Mouse (Mus musculus) small intestine, adult 2 months (tissue): ENCODE results near the gene Egln2. TPM values are rescaled to one million over a fixed set of nuclear protein-coding genes. Genes with fewer than 3 reads are reported as not detected.

ENCODE experiments used
- H3K27ac ChIP-seq: fragments of 200-500 bp; 2 replicates; pipeline ENCODE4 v1.5.1; 2012; ENCODE audit warnings: low read depth, low read length, control low read depth, inconsistent platforms; ENCODE audit not compliant: insufficient read depth
- H3K27me3 ChIP-seq: fragments of 200-500 bp; 2 replicates; pipeline ENCODE4 v1.6.1; 2012; ENCODE audit warnings: mild to moderate bottlenecking, moderate library complexity, low read length, inconsistent platforms; ENCODE audit not compliant: control insufficient read depth, insufficient read depth
- H3K36me3 ChIP-seq: fragments of 200-500 bp; 2 replicates; pipeline ENCODE4 v1.6.1; 2012; ENCODE audit warnings: mild to moderate bottlenecking, low read length, control low read depth, inconsistent platforms; ENCODE audit not compliant: control insufficient read depth, insufficient read depth
- H3K4me1 ChIP-seq: fragments of 200-500 bp; 2 replicates; pipeline ENCODE4 v1.6.1; 2012; ENCODE audit warnings: low read length, inconsistent platforms, mixed read lengths; ENCODE audit not compliant: control insufficient read depth, insufficient read depth, insufficient read length
- H3K4me3 ChIP-seq: fragments of 200-500 bp; 2 replicates; pipeline ENCODE4 v1.5.1; 2012; ENCODE audit warnings: low read depth, mild to moderate bottlenecking, control low read depth, inconsistent platforms, low read length, moderate library complexity
- CTCF ChIP-seq: fragments of 200-500 bp; IDR thresholded peaks from 2 replicates; pipeline ENCODE4 v1.5.1; 2012; ENCODE audit warnings: low read depth, mild to moderate bottlenecking, control low read depth, inconsistent platforms, low read length, moderate library complexity, mixed read lengths; ENCODE audit not compliant: insufficient replicate concordance, insufficient read length; ENCODE audit errors: extremely low read depth
- POLR2A ChIP-seq: fragments of 200-500 bp; IDR thresholded peaks from 2 replicates; pipeline ENCODE4 v1.6.1; 2012; ENCODE audit warnings: low read depth, mild to moderate bottlenecking, control low read depth, inconsistent platforms, low read length, moderate library complexity
- WGBS: fragments of 180-500 bp; shearing (Covaris S2); methylation state at CpG from one replicate; pipeline ENCODE4 v1.1.7; 2018; 5-methylcytosine and 5-hydroxymethylcytosine counted together
- polyA plus RNA-seq: library from polyadenylated mRNA; depleted of rRNA; stranded (reverse); fragments of >200 nt; gene quantifications from 2 replicates; pipeline ENCODE4 v1.2.3, GENCODE M21; 2012

The Egln2 gene
- polyA plus RNA-seq, 1 experiment, result 129 TPM

DNA sequence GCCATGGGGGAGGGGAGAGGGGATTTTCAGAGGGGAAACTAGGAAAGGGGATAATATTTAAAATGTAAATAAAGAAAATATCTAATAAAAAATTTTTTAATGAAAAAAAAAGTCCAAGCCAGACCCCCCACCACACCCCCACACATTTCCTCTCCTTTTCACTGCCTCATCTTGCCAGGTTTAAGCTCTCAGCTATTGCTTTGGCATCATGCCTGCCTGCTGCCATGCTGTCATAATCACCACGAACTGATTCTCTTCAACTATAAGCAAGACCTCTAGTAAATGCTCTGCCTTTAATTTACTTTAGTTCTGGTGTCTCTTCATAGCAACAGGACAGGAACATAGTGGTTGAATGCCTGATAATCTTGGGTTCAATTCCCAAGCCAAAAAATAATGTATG lies 15.9 kb upstream of the Egln2 start:
- WGBS, result 57% methylated on average over 1 of the region's 1 CpGs
- H3K4me1 ChIP-seq, result peaks cover 20% of the 10 kb centered on the region; the same call in 1 of the 2 replicates
- H3K36me3 ChIP-seq, result peaks cover 24% of the 10 kb centered on the region
- no peaks in the 10 kb centered on the region for H3K27me3 ChIP-seq
- H3K27ac ChIP-seq, result no peak overlapping the region
- no peak for TF ChIP-seq POLR2A
- TF ChIP-seq CTCF, result no peak
- H3K4me3 ChIP-seq, result no peak overlapping the region

DNA sequence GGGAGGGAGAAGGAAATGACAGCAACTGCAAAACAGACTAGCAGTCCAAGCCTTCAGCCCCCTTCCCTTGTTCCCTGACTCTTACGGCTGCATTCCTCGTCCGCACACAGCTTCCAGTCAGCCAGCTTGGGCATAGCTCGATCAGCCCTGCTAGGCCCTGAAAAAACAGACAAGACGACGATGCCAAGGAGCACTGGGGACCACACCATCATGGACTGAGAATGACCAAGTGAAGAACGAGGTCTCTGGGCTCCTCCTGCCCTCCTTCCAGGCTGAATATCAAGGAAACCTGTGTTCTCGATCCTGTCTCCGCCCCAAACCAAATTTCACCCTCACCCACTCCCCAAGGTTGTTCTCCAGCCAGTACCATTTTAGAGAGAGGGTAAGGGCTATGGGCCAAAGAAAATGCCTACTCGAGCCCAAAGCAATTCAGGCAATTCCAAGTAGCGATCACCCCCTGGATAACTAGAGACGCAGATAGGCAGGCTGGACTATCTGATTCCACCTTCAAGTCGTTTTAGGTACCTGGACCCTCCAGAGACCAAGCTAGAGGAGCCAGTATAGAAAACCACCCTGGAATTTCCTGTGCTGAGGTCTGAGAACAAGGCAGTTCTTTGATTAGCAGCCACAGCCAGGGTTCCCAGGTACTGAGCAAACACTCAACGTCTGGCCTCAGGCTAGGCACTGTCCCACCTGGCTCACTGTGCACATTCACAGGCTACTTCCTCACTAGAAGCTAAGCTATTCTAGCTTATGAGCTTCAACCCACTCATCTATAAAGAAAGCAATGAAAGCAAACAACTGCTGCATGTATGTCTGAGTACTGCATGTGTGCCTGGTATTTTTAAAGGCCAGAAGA lies 14.5 kb upstream of the Egln2 start, which contains the start of the genes Gm21983 and Mia:
Gene Gm21983, minus strand, starts transcription at position 250 of the 859 bp plus-strand sequence.
Gene Mia, minus strand, starts transcription at position 321 of the 859 bp plus-strand sequence.
- H3K4me1 ChIP-seq, result peaks cover 20% of the 10 kb centered on the region; the same call in 1 of the 2 replicates
- TF ChIP-seq CTCF, result no peak
- TF ChIP-seq POLR2A, result no peak
- no peak within 1 kb of the TSS for H3K4me3 ChIP-seq
- peak within 1 kb of the TSS; percentile 30; the same call in 1 of the 2 replicates for H3K27ac ChIP-seq
- 39% methylated on average over 14 of the region's 14 CpGs for WGBS
- H3K27me3 ChIP-seq, result no peaks in the 10 kb centered on the region
- H3K36me3 ChIP-seq, result peaks cover 10% of the 10 kb centered on the region

DNA sequence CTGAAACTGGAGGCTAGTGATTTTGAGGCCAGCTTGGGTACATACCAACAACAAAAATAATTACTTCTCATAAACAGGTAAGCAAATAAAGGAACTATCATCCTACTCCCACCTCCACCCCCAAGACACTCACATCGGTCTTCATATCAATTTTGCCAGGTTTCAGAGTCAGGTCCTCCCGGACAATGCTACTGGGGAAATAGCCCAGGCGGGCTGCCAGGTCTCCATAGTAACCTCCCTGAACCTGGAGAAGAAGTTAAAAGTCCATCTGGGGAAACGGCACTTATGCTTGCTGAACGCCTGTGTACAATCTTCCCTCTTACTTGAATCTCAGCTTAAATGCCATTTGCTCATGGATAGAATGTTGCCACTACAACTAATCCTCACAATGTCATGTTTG lies 13.4 kb upstream of the Egln2 start:
- TF ChIP-seq CTCF, result no peak
- no peak for TF ChIP-seq POLR2A
- Histone ChIP-seq H3K4me1 (peaks cover 20% of the 10 kb centered on the region; the same call in 1 of the 2 replicates), H3K27me3 (no peaks in the 10 kb centered on the region), H3K4me3 (no peak overlapping the region), H3K36me3 (peaks cover 7% of the 10 kb centered on the region; the same call in 1 of the 2 replicates), H3K27ac (peak overlapping the region; percentile 14; the same call in 1 of the 2 replicates)
- 15% methylated on average over 5 of the region's 5 CpGs for WGBS

DNA sequence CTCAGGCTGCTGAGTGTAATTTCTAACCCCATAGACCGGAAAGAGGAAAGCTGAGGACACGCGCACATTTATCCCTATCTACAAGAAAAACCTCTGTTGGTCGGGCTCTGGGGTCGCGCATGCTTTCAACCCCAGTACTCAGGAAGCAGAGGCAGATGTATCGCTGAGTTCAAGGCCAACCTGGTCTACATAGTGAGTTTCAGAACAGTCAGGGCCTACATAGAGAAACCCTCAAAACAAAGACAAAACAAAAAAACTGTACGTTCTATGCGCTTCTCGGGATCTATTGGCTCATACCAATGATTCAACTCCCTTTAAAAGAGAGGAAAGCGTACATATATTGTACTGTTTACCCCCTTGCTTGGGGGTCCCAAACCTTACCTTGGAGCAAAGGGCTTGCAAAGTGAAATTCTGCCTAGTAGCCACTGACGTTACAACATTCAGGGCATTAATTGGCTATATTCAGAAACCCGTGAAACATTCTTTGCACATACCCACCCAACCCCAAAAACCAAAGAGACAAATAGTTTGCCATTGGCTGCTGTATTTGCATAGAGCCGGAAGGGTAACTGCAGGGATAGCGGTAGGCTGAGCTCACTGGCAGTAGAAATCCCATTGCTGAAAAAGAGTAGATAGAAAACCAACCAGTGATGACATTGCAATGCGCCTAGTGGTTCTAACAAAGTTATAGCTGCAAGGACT lies 12.8 kb upstream of the Egln2 start:
- peak overlapping the region; percentile 43 for H3K27ac ChIP-seq
- TF ChIP-seq CTCF (no peak), POLR2A (no peak)
- WGBS, result 38% methylated on average over 16 of the region's 16 CpGs

DNA sequence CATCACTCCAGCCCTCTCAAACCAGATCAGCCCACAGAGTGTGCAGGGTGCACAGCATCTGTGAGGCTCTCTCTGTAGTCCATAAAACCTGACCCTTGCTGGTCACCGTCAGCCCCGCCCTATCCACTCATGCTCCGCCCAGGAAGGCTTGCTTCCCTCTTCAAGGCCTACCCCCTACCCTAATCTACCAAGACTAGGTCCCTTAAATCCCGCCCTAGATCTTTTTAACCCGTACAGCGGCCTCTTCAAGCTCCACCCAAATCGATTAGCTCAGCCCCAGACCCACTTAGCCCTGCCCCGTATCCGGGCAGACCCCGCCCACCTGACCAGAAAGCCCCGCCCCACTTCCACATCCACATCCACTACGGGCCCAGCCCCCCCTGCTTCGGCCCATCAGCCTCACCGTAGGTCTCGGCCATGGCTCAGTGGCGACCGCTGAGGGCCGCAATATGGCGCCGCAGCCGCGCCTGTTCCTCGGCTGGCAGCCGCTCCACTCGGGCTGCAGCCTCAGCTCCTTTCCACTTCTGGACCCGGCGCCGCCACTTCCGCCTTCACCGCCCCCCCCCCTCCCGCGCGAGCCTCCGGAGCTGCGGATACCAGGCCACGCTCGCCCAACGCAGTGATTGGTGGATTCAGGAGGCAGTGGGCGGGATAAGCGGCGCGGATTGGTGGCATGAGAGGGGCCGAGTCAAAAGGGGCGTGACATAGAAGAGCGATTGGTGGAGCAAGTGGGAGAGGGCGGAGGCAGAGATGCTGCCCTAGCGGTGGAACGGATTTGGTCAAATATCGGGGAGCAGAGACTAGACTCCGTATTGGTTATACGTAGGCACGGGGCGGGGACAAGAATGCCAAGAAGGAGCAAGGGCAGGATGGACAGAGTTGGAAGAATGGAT lies 12.0 kb upstream of the Egln2 start, which contains the start of gene Rab4b:
Gene Rab4b, minus strand, starts transcription at position 573 of the 893 bp plus-strand sequence.
- TF ChIP-seq CTCF (peak; percentile 55; the same call in 1 of the 2 replicates), POLR2A (no peak; the same call in 1 of the 2 replicates)
- Histone ChIP-seq H3K27ac (peak within 1 kb of the TSS; percentile 89), H3K4me3 (peak within 1 kb of the TSS; percentile 77), H3K4me1 (peaks cover 20% of the 10 kb centered on the region; the same call in 1 of the 2 replicates), H3K27me3 (no peaks in the 10 kb centered on the region), H3K36me3 (peaks cover 13% of the 10 kb centered on the region; the same call in 1 of the 2 replicates)
- under 1% methylated on average over 52 of the region's 53 CpGs for WGBS

More for the DNA sequence above, 12.8 kb upstream of the Egln2 start:
- peak overlapping the region; percentile 49 for H3K4me3 ChIP-seq
- peaks cover 8% of the 10 kb centered on the region; the same call in 1 of the 2 replicates for H3K36me3 ChIP-seq
- peaks cover 20% of the 10 kb centered on the region; the same call in 1 of the 2 replicates for H3K4me1 ChIP-seq
- no peaks in the 10 kb centered on the region for H3K27me3 ChIP-seq

DNA sequence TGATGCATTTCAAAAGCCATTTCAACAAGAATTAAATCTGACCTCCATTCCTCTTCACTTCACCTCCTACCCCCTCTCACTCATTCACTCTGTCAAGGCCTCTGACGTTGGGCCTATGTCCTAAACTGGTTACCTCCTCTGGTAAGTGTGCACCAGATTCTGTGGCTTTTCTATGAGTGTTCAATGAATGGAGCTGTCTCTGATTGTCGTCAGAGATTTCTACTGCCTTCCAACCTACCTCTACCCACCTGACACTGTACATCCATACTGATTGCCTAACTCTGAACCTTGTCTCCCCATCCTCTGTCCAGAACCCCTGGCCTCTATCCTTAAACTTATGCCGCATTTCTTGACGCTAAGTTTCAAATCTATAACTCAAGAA lies 11.3 kb upstream of the Egln2 start:
- H3K27ac ChIP-seq, result peak overlapping the region; percentile 89
- H3K4me1 ChIP-seq, result peaks cover 20% of the 10 kb centered on the region; the same call in 1 of the 2 replicates
- H3K36me3 ChIP-seq, result peaks cover 19% of the 10 kb centered on the region
- peak overlapping the region; percentile 77 for H3K4me3 ChIP-seq
- no peak for TF ChIP-seq POLR2A
- no peak for TF ChIP-seq CTCF
- 15% methylated on average over 4 of the region's 4 CpGs for WGBS
- no peaks in the 10 kb centered on the region for H3K27me3 ChIP-seq
